Mouse (Mus musculus): ENCODE measurements around the gene Lsm2. TPM values are rescaled to one million over a fixed set of nuclear protein-coding genes. Genes with fewer than 3 reads are reported as not detected.
"Not testable (repeated sequence)": the region's sequence is repeated elsewhere in the genome, so short reads cannot be mapped to it uniquely, and the experiment has no call there.

The Lsm2 gene
- total RNA-seq, 1 experiment from 2014 or later, result 13.9 TPM

DNA sequence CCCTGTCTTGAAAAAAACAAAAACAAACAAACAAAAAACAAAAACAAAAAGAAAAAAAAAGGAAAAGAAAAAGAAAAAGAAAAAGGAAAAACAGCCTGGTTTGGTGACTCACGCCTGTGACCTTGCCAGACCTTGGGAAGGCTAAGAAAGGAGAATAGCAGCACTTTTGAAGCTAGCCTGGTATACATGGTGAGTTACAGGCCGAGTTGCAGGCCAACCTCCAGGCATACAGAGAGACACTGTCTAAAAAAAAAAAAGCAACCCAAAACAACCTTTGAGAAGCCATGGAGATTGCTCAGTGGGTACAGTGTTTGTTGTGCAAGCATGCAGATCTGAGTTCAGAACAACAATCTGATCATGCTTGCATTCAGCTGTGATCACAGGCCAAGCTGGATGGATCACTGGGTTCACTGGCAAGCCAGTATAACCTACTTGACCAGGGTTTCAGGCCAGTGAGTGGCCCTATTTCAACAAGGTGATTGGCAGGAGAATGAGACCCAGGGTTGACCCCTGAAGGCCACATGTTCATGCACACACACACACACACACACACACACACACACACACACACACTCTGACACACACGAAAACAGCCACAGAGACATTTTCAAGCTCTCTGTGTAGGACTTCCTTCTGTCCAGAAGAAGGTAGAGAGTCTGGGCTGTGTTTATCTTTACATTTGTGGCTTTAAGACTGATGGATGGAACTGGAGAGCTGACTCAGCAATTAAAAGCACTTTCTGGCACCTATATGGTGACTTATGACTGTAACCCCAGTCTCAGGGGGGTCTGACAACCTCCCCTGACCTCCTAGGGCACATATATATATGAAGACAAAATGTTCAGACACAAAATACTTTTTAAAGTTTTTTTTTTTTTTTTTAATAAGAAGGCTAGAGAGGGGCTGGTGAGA, 5.8 kb upstream of the Lsm2 start:
- no peak for ATAC-seq (replicated peaks; ENCODE audit: insufficient number of reproducible peaks, low FRiP score, low TSS enrichment, poor library complexity, severe bottlenecking)

DNA sequence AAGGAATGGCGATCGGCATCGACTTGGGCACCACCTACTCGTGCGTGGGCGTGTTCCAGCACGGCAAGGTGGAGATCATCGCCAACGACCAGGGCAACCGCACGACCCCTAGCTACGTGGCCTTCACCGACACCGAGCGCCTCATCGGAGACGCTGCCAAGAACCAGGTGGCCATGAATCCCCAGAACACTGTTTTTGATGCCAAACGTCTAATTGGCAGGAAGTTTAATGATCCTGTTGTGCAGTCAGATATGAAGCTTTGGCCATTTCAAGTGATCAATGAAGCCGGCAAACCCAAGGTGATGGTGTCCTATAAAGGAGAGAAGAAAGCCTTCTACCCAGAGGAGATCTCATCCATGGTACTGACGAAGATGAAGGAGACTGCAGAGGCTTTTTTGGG, 4.7 kb upstream of the Lsm2 start:
- no peak for ATAC-seq (replicated peaks; ENCODE audit: insufficient number of reproducible peaks, low FRiP score, low TSS enrichment, poor library complexity, severe bottlenecking)

DNA sequence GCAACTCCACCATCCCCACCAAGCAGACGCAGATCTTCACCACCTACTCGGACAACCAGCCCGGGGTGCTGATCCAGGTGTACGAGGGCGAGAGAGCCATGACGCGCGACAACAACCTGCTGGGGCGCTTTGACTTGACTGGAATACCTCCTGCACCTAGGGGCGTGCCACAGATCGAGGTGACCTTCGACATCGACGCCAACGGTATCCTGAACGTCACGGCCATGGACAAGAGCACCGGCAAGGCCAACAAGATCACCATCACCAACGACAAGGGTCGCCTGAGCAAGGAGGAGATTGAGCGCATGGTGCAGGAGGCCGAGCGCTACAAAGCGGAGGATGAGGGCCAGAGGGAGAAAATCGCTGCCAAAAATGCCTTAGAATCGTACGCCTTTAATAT, 3.4 kb upstream of the Lsm2 start:
- no peak for ATAC-seq (replicated peaks; ENCODE audit: insufficient number of reproducible peaks, low FRiP score, low TSS enrichment, poor library complexity, severe bottlenecking)

DNA sequence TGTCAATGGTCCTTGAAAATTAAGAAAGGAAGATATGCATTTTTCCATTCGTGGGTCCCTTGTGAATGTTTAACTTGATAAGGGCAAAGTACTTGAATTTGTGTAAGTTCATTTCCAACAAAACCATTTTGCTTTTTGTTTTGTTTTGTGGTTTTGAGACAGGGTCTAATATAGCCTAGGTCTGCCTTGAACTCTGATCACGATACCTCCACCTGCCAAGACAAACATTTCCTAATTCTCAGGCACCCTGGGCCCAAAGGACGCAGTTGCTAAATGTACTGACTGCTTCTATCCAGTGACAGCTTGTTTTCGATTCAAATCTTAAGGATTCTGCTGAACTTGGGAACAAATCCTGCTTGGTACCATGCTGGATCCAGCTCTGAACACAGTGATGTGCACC, 2.0 kb upstream of the Lsm2 start:
- ATAC-seq (replicated peaks; ENCODE audit: insufficient number of reproducible peaks, low FRiP score, low TSS enrichment, poor library complexity, severe bottlenecking), result no peak

DNA sequence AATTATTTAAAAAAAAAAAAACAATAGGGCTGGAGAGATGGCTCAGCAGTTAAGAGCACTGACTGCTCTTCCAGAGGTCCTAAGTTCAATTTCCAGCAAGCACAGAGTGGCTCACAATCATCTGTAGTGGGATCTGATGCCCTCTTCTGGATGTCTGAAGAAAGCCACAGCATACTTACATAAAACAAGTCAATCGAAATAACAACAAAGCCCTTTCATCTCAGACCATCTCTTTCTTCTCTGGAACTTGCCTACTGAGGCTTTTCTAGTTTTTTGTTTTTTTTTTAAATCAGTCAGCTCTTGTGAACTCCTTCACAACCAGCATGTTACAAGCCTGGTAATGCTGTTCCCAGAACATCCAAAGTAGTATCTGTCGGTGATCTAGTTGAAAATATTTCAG, 1.0 kb upstream of the Lsm2 start:
- ATAC-seq (replicated peaks; ENCODE audit: insufficient number of reproducible peaks, low FRiP score, low TSS enrichment, poor library complexity, severe bottlenecking), result no peak

DNA sequence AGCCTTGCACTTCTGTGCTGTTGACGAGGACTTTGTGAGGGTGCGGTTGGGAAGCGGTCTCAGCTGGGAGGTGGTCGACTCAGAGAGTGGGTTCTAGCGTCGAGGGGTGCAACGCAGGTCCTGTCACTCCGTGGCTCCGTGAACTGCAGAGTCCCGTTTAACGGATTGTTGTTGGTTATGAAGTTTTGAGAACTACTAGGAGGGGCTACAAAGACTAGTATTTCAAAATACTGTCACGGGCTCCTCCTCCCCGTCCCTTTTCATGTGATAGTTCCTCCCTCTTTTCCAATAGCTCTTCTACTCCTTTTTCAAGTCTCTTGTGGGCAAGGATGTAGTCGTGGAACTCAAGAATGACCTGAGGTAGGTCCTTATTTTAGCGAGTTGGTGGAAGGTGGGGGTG, 666 bp downstream of the Lsm2 start:
- ATAC-seq (replicated peaks; ENCODE audit: insufficient number of reproducible peaks, low FRiP score, low TSS enrichment, poor library complexity, severe bottlenecking), result peak; percentile 37

DNA sequence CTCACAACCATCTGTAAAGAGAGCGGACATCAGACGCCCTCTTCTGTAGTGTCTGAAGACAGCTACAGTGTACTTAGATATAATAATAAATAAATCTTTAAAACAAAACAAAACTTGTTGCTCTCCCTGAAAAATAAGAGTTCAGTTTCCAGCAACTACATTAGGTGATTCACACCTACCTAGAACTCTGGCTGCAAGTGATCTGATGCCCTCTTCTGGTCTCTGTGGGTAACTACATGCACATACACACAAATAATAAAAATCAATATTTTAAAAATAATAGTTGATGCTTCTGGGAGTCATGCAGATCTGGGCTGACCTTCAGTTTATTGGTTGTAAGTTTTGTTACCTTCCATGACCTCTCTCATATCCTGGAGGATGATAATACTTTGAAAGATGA, 2.6 kb downstream of the Lsm2 start:
- no peak for ATAC-seq (replicated peaks; ENCODE audit: insufficient number of reproducible peaks, low FRiP score, low TSS enrichment, poor library complexity, severe bottlenecking)

DNA sequence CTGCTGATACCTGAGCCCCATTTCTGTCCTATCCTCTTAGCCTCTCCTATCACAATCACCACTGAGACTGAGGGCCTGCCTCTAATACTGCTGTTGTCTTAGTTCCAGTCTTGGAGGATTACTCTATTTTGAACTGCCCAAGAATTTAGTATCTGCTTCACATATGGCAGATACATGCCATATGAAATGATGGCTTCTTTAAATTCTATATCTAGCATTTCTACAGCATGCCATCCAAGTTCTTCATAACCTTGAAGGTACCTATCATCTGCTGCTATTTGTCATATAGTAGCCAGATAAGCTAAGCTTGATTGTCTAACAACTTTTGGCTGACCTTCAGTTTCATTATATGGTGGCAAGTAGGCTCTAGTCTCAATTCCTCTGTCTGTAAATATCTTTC, 13.1 kb downstream of the Lsm2 start:
- no peak for ATAC-seq (replicated peaks; ENCODE audit: insufficient number of reproducible peaks, low FRiP score, low TSS enrichment, poor library complexity, severe bottlenecking)

DNA sequence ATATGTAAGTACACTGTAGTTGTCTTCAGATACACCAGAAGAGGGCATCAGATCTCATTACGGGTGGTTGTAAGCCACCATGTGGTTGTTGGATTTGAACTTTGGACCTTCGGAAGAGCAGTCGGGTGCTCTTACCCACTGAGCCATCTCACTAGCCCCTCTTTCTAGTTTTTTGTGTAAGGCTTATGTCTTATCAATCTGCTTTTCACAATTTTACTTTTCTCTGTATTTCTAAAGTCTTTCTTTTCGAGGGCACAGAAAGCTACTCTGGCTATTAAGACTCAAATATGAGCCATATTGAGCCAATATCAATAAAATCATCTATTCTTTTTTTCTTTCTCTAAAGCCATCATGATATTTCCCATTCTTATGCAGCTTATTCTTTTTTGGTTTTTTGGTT, 13.5 kb downstream of the Lsm2 start:
- not testable (repeated sequence) for ATAC-seq (replicated peaks; ENCODE audit: insufficient number of reproducible peaks, low FRiP score, low TSS enrichment, poor library complexity, severe bottlenecking)

DNA sequence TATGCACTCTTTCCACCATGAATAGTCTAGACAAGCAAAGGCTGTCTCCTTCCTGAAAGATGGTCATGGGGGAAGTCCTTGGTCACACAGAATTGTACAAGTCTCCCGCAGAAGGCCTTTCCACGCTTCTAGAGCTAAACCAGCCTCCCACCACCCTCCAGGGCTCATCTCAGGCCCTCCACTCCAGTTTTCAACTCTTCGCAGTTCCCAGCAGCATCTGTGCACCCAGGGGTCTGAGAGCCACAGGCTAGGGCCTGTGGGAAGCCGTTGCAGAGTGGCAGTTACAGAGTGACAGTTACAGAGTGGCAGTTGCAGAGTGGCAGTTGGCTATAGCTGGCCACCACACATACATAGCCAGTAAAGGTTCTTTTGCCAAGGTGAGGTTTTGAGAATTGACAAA, 14.3 kb downstream of the Lsm2 start:
- ATAC-seq (replicated peaks; ENCODE audit: insufficient number of reproducible peaks, low FRiP score, low TSS enrichment, poor library complexity, severe bottlenecking), result not testable (repeated sequence)

DNA sequence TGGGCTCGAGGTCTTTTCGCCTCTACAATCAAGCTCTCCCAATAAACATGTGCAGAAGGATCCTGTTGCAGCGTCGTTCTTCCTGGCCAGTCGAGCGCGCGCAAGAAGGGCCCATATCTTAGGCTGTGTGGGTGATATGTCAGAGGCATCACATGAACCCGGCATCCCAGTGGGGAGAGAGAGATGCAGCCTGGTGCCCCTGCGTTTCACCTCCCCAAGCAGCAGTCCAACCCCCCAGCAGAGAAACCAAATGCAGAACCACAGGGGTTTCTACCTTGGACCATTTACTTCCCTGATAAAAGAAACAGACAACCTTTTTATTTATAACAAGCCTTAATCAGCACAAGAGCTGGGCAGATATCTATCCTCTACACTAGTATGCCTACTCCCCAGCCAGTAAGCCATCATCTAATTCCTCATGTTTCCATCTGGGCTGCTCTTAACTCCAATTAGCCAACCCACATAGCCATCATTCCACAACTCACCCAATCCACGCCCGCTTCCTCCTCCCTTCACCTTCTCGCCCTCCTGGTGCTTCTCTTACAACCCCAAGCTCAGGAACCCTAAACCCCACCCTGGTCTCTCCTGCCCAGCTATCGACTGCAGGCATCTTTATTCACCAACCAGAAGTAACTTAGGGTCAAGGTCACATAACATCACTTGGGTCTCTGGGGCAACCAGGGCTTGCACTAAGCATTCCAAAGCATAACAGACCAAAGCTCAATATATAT, 14.9 kb downstream of the Lsm2 start:
- no peak for ATAC-seq (replicated peaks; ENCODE audit: insufficient number of reproducible peaks, low FRiP score, low TSS enrichment, poor library complexity, severe bottlenecking)

DNA sequence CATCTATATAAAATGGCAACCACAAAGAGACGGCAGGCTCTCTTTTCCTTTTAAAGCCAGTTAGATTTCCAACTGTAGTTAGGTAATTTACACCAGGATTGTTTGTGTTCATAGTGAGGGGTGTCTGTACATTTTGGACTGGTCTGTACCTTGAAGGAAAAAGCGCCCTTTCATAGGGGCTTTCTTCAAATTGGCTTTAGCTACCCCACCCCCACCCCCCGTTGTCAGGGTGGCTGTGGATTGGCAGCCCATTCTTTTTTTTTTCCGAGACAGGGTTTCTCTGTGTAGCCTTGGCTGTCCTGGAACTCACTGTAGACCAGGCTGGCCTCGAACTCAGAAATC, 15.5 kb downstream of the Lsm2 start:
- no peak for ATAC-seq (replicated peaks; ENCODE audit: insufficient number of reproducible peaks, low FRiP score, low TSS enrichment, poor library complexity, severe bottlenecking)

DNA sequence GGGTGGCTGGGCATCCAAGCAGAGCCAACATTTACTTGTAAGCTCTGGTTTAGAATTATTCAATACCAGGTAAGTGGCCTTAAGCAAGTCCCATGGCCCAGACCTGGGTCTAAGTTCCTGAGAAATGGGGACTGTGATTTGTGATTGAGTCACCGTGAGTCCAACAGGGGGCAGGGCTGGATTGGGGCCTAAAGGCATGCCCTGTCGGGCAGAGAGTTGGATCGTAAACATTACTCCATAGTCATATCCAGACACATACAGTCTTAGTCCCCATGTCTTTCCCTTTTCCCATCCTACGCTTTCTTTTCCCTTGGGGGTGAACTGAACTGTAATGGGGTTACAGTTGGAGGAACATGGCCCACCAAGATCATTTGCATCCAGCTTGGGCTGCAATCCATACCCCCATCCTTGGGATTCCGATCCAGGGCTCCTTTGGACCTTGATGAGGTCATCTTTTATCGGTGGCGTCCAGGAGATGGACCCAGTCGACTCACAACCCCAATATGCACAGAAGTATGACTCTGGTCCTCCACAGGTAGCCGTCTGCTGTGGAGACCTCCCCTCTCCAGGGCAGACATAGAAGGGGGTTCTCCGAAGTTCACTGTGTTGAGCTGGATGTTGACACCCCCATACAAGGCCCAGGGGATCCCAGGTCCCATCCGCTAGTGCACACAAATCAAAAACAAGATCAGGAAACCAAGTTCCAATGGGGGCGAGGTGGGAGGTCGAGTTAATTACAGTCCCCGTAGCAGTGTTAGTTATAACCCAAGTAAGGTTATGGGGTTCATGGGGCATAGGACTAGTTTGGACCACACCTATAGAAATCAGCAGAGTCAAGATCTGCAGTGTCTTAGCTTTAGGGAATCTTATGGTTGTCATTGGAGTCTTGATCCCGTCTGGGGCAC, 17.1 kb downstream of the Lsm2 start:
- ATAC-seq (replicated peaks; ENCODE audit: insufficient number of reproducible peaks, low FRiP score, low TSS enrichment, poor library complexity, severe bottlenecking), result no peak

DNA sequence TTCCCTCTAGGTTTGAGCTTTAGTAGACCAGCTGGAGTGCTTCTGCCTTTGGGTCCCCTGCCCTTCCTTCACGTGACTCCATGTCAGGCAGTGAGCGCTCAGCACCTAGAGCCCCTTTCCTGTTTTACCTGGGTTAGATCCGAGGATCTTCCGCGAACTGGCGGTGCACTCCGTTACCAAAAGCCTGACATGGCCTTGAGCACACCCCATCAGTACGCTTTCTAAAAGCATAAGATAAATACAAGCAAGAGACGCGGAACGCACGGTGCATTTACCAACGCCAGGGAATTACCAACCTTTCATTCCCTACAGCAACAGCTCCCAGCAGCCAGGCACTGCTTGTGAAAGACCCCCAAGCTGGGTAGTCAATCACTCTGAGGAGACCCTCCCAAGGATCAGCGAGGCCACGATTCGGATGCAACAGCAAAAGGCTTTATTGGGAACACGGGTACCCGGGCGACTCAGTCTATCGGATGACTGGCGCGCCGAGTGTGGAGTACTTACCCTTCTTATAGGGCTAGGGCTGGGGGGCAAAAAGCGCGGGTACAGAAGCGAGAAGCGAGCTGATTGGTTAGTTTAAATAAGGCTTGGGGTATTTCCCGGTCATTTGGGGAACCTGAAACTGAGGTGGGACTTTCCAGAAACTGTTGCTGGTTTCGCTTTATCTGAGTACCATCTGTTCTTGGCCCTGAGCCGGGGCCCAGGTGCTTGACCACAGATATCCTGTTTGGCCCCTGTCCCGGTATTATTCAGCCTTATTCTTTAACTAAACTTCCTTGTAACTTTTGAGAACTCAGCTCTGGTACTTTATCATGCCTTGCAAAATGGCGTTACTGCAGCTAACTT, 18.4 kb downstream of the Lsm2 start:
- ATAC-seq (replicated peaks; ENCODE audit: insufficient number of reproducible peaks, low FRiP score, low TSS enrichment, poor library complexity, severe bottlenecking), result not testable (repeated sequence)

DNA sequence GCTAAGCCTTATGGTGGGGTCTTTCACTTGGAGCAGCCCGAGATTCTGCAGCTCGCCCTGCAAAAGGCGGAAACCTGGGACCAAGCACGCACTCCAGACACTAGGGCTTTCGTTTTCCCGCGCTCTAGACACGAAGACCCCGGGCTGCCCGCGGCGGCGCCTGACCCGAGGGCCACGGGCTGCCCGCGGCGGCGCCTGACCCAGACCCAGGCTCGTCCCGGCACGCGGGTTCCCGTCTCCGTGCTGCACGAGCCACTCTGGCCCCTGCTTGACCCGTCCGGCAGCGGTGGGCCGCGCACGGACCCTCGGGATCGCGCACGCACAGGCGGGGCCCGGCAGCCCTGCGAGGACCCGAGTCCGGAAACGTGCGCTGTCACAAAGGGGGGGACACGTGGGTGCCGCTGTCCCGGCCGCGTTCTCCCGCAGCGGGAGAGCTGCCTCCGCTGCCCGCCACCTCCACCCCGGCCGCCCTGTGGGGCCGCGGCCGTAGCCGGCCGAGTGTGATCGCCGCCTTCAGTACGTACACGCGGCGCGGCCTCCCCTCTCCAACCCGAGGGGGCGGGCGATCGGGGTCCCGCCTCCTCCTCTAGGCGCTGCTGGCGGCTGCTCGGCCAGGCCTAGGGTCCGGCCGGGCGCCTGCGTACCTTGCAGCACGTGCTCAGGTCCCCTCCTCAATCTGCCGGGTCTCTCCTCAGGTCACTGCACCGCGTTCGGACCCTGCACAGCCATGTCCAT, 19.2 kb downstream of the Lsm2 start, which contains the start of gene Vars:
Gene Vars, plus strand, starts transcription at position 271 of the 735 bp plus-strand sequence.
- peak; percentile 29 for ATAC-seq (replicated peaks; ENCODE audit: insufficient number of reproducible peaks, low FRiP score, low TSS enrichment, poor library complexity, severe bottlenecking)

DNA sequence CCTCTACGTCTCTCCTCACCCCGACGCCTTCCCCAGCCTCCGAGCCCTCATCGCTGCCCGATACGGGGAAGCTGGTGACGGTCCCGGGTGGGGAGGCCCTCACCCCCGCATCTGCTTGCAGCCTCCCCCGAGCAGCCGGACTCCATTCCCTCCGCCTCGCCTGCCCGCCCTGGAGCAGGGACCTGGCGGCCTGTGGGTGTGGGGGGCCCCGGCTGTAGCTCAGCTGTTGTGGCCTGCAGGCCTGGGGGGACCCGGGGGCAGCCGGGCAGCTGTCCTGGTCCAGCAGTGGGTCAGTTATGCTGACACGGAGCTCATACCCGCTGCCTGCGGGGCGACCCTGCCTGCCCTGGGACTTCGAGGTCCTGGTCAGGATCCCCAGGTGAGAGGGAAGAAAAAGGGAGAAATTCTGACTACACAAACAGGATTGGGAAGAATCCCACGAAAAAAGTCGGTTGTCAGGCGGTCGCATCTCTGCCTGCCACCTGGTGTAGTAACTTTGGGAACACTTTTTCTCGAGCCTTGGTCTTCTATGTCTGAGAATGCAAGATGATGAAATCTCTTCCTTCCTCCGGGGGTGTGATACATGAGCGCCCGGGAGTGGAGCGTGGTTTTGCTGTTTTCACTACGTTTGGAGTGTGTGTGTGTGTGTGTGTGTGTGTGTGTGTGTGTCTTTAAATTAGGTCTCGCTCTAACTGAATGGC, 19.9 kb downstream of the Lsm2 start:
- ATAC-seq (replicated peaks; ENCODE audit: insufficient number of reproducible peaks, low FRiP score, low TSS enrichment, poor library complexity, severe bottlenecking), result no peak

Data from monocyte, adult 5-6 weeks (primary cell).